Mouse (Mus musculus) ES-E14 (cell line): ENCODE measurements around the gene Vsx1. TPM values are rescaled to one million over a fixed set of nuclear protein-coding genes. Genes with fewer than 3 reads are reported as not detected.

Experiments used
- DNase-seq: peaks from one replicate; pipeline ENCODE4 v3.0.0-alpha.2; 2013; ENCODE audit warnings: low read depth, low spot score
- H3K27ac ChIP-seq: 2 replicates; pipeline ENCODE4 v1.5.1; 2012; ENCODE audit warnings: low read depth, mild to moderate bottlenecking, low read length, moderate library complexity, mixed read lengths; ENCODE audit not compliant: poor library complexity, insufficient read depth, severe bottlenecking
- H3K36me3 ChIP-seq: 2 replicates; pipeline ENCODE4 v1.6.1; 2012; ENCODE audit warnings: mild to moderate bottlenecking, low read length, moderate library complexity, mixed read lengths; ENCODE audit not compliant: control insufficient read depth, poor library complexity, insufficient read depth, severe bottlenecking
- H3K4me1 ChIP-seq, 2 experiments: fragments of 150-350 bp in 1 of 2; sonication (generic) in 1 of 2; 2 replicates each; pipeline ENCODE4 v1.6.1; 2012; ENCODE audit warnings: low read length in 2 of 2, mild to moderate bottlenecking in 1 of 2, mixed read lengths in 1 of 2; ENCODE audit not compliant: control insufficient read depth in 2 of 2, insufficient read depth in 2 of 2, poor library complexity in 1 of 2
- H3K4me3 ChIP-seq, 2 experiments: fragments of 150-350 bp in 1 of 2; sonication (generic) in 1 of 2; 2 replicates each; pipeline ENCODE4 v1.5.1; 2012; ENCODE audit warnings: low read length in 2 of 2, low read depth in 1 of 2, mild to moderate bottlenecking in 1 of 2, mixed read lengths in 1 of 2; ENCODE audit not compliant: insufficient read depth in 1 of 2, poor library complexity in 1 of 2, severe bottlenecking in 1 of 2
- H3K9ac ChIP-seq: 2 replicates; pipeline ENCODE4 v1.6.1; 2012; ENCODE audit warnings: low read depth, mild to moderate bottlenecking, low read length, mixed read lengths; ENCODE audit not compliant: poor library complexity, insufficient read depth, severe bottlenecking
- H3K9me3 ChIP-seq: fragments of 150-350 bp; sonication (generic); 2 replicates; pipeline ENCODE4 v1.6.1; 2012; ENCODE audit warnings: low read depth, mild to moderate bottlenecking, low read length; ENCODE audit not compliant: control insufficient read depth, insufficient read depth
- CHD2 ChIP-seq: IDR thresholded peaks from 2 replicates; pipeline ENCODE4 v1.6.1; 2014; ENCODE audit warnings: mild to moderate bottlenecking, low read depth, low read length, inconsistent platforms
- HCFC1 ChIP-seq: IDR thresholded peaks from 2 replicates; pipeline ENCODE4 v1.6.1; 2012; ENCODE audit warnings: low read length, inconsistent platforms, borderline replicate concordance; ENCODE audit not compliant: insufficient read depth
- MAFK ChIP-seq: IDR thresholded peaks from 2 replicates; pipeline ENCODE4 v1.6.1; 2014; ENCODE audit warnings: mild to moderate bottlenecking, low read depth, low read length, inconsistent platforms; ENCODE audit not compliant: insufficient read depth
- ZC3H11A ChIP-seq: IDR thresholded peaks from 2 replicates; pipeline ENCODE4 v1.6.1; 2012; ENCODE audit warnings: low read depth, mild to moderate bottlenecking, inconsistent platforms, low read length, borderline replicate concordance
- ZNF384 ChIP-seq: IDR thresholded peaks from 2 replicates; pipeline ENCODE4 v1.6.1; 2012; ENCODE audit warnings: low read depth, low read length, inconsistent platforms
- in situ Hi-C, 2 experiments: fragments of 600-800 bp; cut with MboI; formaldehyde crosslinking; loops; one replicate each; pipeline ENCODE4 v1.15.1; 2025; ENCODE audit warnings: low sequenced_read_pairs in 2 of 2, inconsistent platforms in 1 of 2; ENCODE audit not compliant: unreplicated experiment in 2 of 2
- total RNA-seq: library from RNA; depleted of rRNA; stranded (reverse); fragments of 300-350 nt; gene quantifications from 2 replicates; pipeline ENCODE4 v1.2.3, GENCODE M21; 2012; rRNA removed

Vsx1 gene
- total RNA-seq: 0.13 TPM in 1 of 2 replicates, not detected in the other

DNA sequence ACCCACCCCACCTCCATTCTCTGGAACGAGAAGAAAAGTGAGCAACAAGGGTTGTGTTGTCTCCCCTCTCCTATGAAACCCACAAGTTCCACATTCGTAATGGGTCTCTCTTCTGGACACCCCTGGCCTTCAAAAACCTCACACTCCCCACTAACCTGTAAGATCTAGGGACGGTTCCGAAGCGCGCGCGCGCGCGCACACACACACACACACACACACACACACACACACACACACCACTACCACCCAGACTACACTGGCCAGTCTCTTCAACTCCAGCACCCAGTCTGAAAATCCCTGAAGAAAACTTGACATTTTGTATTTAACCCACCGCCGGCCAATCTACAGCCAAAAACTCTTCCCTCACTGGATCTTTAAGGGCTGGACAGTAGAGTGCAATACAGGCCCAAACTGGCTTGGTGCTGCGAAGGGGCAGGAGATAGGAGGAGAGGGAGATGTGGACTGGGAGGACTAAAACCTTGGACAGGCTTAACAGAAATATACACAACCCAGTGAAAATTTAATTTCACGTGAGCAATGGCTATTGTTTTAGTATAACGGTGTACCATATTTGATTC is at the start of gene Vsx1:
Gene Vsx1, minus strand, starts transcription at position 138 of the 578 bp plus-strand sequence.
- in situ Hi-C loops: no loop called here
- TF ChIP-seq HCFC1: no peak
- TF ChIP-seq MAFK: no peak
- no peak for TF ChIP-seq ZC3H11A
- TF ChIP-seq ZNF384: no peak
- TF ChIP-seq CHD2: no peak
- H3K9ac ChIP-seq: peak within 1 kb of the TSS; percentile 61
- no peak for DNase-seq
- H3K27ac ChIP-seq: no peak within 1 kb of the TSS
- no peaks in the 10 kb centered on the region for H3K36me3 ChIP-seq
- no peaks in the 10 kb centered on the region for H3K9me3 ChIP-seq
- no peaks in the 10 kb centered on the region for H3K4me1 ChIP-seq
- H3K4me3 ChIP-seq: peak within 1 kb of the TSS; percentile 59 to 69

DNA sequence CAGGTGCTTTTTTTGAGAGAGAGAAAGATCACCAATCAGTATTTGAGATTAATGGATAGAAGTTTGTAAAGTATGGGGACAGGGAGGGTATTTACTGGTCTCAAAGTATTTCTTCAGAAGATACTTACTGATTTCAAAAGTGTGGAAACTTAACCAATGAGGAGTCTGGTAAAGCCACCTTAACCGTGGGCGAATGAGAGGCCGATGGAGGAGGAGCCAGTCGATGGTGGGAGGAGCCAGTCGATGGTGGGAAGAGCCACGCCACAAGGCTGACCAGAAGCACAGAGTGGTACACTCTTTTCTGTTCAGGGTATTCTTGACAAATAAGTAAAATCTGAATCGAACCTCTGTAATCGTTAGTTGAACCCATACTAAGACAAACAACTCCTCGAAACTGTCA is 48.7 kb upstream of the Vsx1 start:
- Histone ChIP-seq H3K36me3 (no peaks in the 10 kb centered on the region), H3K4me1 (peaks cover 7 to 9% of the 10 kb centered on the region in 2 experiments), H3K27ac (no peak overlapping the region), H3K4me3 (no peak overlapping the region), H3K9me3 (no peaks in the 10 kb centered on the region), H3K9ac (no peak overlapping the region)
- in situ Hi-C loops: no loop called here
- peak; percentile 40 for DNase-seq
- TF ChIP-seq ZC3H11A (no peak), ZNF384 (no peak), HCFC1 (no peak), CHD2 (no peak), MAFK (no peak)

DNA sequence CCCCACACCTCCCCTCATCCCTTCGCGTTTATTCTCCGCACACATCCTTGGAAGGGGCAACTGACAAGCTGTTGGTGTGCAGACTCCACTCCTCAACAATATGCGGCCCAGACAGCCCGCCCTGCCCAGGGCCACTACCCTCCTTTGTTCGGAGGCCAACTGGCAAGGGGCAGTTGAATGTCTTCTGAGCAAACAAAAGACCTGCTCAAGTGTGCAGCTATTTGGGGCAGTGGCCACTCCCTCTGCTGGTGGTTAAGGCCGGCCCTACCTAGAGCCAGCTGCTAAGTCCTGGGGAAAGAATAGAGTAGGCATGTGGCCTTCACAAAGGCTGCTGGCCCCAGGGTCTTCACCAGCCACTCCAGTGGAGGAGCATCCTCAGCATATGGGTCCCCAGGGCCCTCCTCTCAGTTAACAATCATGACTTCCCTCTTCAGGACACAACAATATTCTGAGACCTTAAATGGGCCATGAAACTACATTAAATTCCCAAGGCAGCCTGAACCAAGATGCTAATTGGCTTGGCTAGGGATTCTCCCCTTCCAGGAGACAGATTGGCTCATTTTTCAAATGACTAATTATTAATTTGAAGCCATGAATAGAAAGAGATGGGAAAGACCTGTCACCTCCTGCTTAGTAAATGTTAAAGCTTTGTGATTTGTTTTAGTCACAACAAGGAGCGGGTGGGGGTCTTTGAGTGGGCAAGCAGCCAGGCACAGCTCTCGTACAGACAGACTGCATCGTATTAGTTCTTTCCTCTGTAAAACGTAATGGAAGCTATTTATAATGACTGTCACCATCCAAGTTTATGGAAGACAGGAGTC is 46.8 kb upstream of the Vsx1 start:
- Histone ChIP-seq H3K36me3 (no peaks in the 10 kb centered on the region), H3K27ac (no peak overlapping the region), H3K9me3 (no peaks in the 10 kb centered on the region), H3K4me3 (peak overlapping the region; percentile 6 to 38; a peak in 3 of 4 replicates), H3K9ac (no peak overlapping the region), H3K4me1 (peaks cover 7 to 9% of the 10 kb centered on the region in 2 experiments)
- DNase-seq: no peak
- TF ChIP-seq HCFC1 (no peak), ZNF384 (no peak), ZC3H11A (no peak), MAFK (no peak), CHD2 (no peak)
- in situ Hi-C loops: no loop called here

DNA sequence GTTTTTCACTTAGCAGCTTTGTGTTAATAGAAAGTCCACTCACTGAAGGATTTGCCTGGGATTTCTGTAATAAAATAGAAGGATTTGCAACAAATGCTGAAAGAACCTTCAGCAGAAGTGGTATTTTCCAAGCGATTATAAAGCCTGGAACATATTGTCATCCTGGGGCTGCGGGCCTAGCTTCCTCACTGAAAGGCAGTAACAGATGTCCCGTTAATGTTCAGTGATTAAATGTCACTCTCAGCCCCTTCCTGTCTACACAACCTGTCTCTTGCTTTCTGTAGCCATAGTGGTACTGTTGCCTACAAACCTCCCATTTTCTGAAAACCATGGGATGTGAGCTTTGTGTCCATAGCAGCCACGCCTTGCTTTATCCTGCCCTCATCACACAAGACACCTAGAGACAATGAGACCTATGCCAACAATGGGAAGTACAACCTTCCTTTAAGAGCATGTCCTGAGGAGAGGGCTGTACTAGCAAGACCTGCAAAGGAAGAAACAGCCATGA is 23.1 kb upstream of the Vsx1 start:
- Histone ChIP-seq H3K4me1 (no peaks in the 10 kb centered on the region), H3K27ac (no peak overlapping the region), H3K4me3 (no peak overlapping the region), H3K36me3 (no peaks in the 10 kb centered on the region), H3K9me3 (no peaks in the 10 kb centered on the region), H3K9ac (no peak overlapping the region)
- in situ Hi-C loops: no loop called here
- TF ChIP-seq HCFC1: no peak
- no peak for TF ChIP-seq ZC3H11A
- no peak for TF ChIP-seq CHD2
- no peak for TF ChIP-seq ZNF384
- TF ChIP-seq MAFK: no peak
- DNase-seq: no peak
